18 mouse cellular contexts compared by ENCODE assay signal in genomic region chr11:80075608-80076277, GRCm38 (mm10). TPM values are rescaled to one million over a fixed set of nuclear protein-coding genes. Genes with fewer than 3 reads are reported as not detected.
DNase-seq lines count a peak whose midpoint lies in the region; ATAC-seq and TF ChIP-seq lines count a peak whose summit lies in the region.
"Had no signal": no experiment of that assay in that cellular context is flagged by ENCODE, and none has a peak within 500 bp of the region (broad histone marks: within the 10 kb centered on the region; RNA-seq: fewer than 3 reads in every experiment).

No protein-coding gene starts in this region.

- peaks cover 46% of the 10 kb centered on the region for H3K4me1 ChIP-seq in bone marrow macrophage, adult 2 months (ENCODE audit: control insufficient read depth, insufficient read depth, low read length)
- H3K4me1 ChIP-seq in forebrain, embryonic 11.5 days (replicated peaks; ENCODE audit: control insufficient read depth, insufficient read depth, low read length) = no peaks in the 10 kb centered on the region; the same call in 1 of the 2 replicates

- intact Hi-C loops in heart, postnatal 25 days (cut with DNase I) = no loop called here

- WGBS in forebrain, embryonic 11.5 days = 93% methylated on average over 5 of the region's 5 CpGs

- H3K4me3 ChIP-seq in bone marrow macrophage, adult 2 months (ENCODE audit: insufficient read depth, low read length) = no peak overlapping the region
- no peak overlapping the region for H3K4me3 ChIP-seq in forebrain, embryonic 11.5 days (ENCODE audit: low read depth, low read length)
- H3K4me3 ChIP-seq: forebrain, embryonic 10.5 days; left cerebral cortex, adult 2 months; limb, embryonic 12.5 days; lung, embryonic 15.5 days; megakaryocyte, embryonic 14.5 days; midbrain, embryonic 15.5 days had no signal

- peak overlapping the region; percentile 86 for H3K27ac ChIP-seq in bone marrow macrophage, adult 2 months (ENCODE audit: insufficient read depth, low read depth, low read length)
- H3K27ac ChIP-seq in forebrain, embryonic 11.5 days (ENCODE audit: low read depth, low read length) = no peak overlapping the region
- H3K27ac ChIP-seq: forebrain, embryonic 10.5 days; left cerebral cortex, adult 2 months; limb, embryonic 12.5 days; lung, embryonic 15.5 days; midbrain, embryonic 15.5 days had no signal

- no peak overlapping the region for H3K9ac ChIP-seq in forebrain, embryonic 11.5 days (ENCODE audit: low read length)
- H3K9ac ChIP-seq: limb, embryonic 12.5 days; lung, embryonic 15.5 days; midbrain, embryonic 15.5 days had no signal

- H3K4me2 ChIP-seq in forebrain, embryonic 11.5 days (ENCODE audit: low read depth, low read length, severe bottlenecking) = no peak overlapping the region
- H3K4me2 ChIP-seq: limb, embryonic 12.5 days; lung, embryonic 15.5 days; midbrain, embryonic 15.5 days had no signal

- H3K9me3 ChIP-seq in forebrain, embryonic 11.5 days (ENCODE audit: control insufficient read depth, low read length) = no peaks in the 10 kb centered on the region
- H3K9me3 ChIP-seq: forebrain, embryonic 10.5 days; limb, embryonic 12.5 days; lung, embryonic 15.5 days; megakaryocyte, embryonic 14.5 days; midbrain, embryonic 15.5 days had no signal

- peak; percentile 48 for DNase-seq in heart, adult 11 months
- no peak for DNase-seq in heart, postnatal 25 days (ENCODE audit: low spot score)
- peak; percentile 63 for DNase-seq in CD4-positive, CD25-positive, alpha-beta regulatory T cell, adult 2 months (ENCODE audit: low read depth, low spot score)
- no peak for DNase-seq in layer of hippocampus, postnatal 10 days (ENCODE audit: low spot score in 2 of 2)
- DNase-seq in forebrain, embryonic 11.5 days (ENCODE audit: low spot score) = no peak
- DNase-seq: cerebellum, adult 2 months; heart, adult 18-20 months; thymus, postnatal 25 days had no signal

- no peaks in the 10 kb centered on the region for H3K36me3 ChIP-seq in forebrain, embryonic 11.5 days (ENCODE audit: control insufficient read depth, insufficient read depth, low read length)
- H3K36me3 ChIP-seq: midbrain, embryonic 15.5 days had no signal

- H3K27me3 ChIP-seq in forebrain, embryonic 11.5 days (ENCODE audit: control insufficient read depth, insufficient read depth, low read length) = no peaks in the 10 kb centered on the region
- H3K27me3 ChIP-seq: limb, embryonic 12.5 days; lung, embryonic 15.5 days; megakaryocyte, embryonic 14.5 days; midbrain, embryonic 15.5 days had no signal

- TF ChIP-seq CTCF in bone marrow macrophage, adult 2 months (IDR thresholded peaks at IDR 0.05; ENCODE audit: low read depth, low read length) = no peak

- no peak for TF ChIP-seq POLR2A in bone marrow macrophage, adult 2 months (IDR thresholded peaks at IDR 0.05; ENCODE audit: borderline replicate concordance, low read depth, low read length)

- peak; percentile 45; the same call in 1 of the 2 replicates for ATAC-seq in megakaryocyte, adult 5-6 weeks (ENCODE audit: poor library complexity, severe bottlenecking)
- ATAC-seq in erythroid progenitor cell, adult 5-6 weeks (replicated peaks; ENCODE audit: low FRiP score, poor library complexity, severe bottlenecking) = no peak
- ATAC-seq in forebrain, embryonic 11.5 days (replicated peaks; ENCODE audit: low FRiP score) = no peak
- ATAC-seq: intestine, embryonic 16.5 days; midbrain, embryonic 15.5 days had no signal

RNA-seq across cellular contexts. Expression of gene Crlf3, which starts 5.0 kb away (rescaled TPM):
- 10 to 100 TPM; 13.5 to 14.3 TPM for total RNA-seq in heart, postnatal 25 days (2021)
- polyA plus RNA-seq in bone marrow macrophage, adult 2 months (2012; ENCODE audit: insufficient read depth, insufficient read length, missing spikeins) = 81.6 and 84.6 TPM in 2 replicates
- 87.6 and 93.5 TPM in 2 replicates for total RNA-seq in megakaryocyte, adult 5-6 weeks (2015)
- total RNA-seq in megakaryocyte, adult 5-6 weeks (2017) = 121 and 127 TPM in 2 replicates
- total RNA-seq in erythroid progenitor cell, adult 5-6 weeks (2015; ENCODE audit: low replicate concordance) = 67.0 and 103 TPM in 2 replicates
- total RNA-seq in erythroid progenitor cell, adult 5-6 weeks (2017; ENCODE audit: low replicate concordance) = 92.1 and 92.8 TPM in 2 replicates
- 10 to 100 TPM; 18.0 to 18.6 TPM for total RNA-seq in layer of hippocampus, postnatal 10 days (2021)
- 35.0 and 37.4 TPM in 2 replicates for polyA plus RNA-seq in forebrain, embryonic 11.5 days (2014; fragmentation: Nextera tagmentation; extraction: Ambion mirVana)

RNA-seq across cellular contexts. Expression of gene Atad5, which starts 13.5 kb away (rescaled TPM):
- total RNA-seq in heart, postnatal 25 days (2021) = under 1 TPM; 0.86 to 0.89 TPM
- 6.6 and 6.7 TPM in 2 replicates for polyA plus RNA-seq in bone marrow macrophage, adult 2 months (2012; ENCODE audit: insufficient read depth, insufficient read length, missing spikeins)
- 22.8 and 23.3 TPM in 2 replicates for total RNA-seq in megakaryocyte, adult 5-6 weeks (2015)
- total RNA-seq in megakaryocyte, adult 5-6 weeks (2017) = 18.0 and 27.4 TPM in 2 replicates
- 89.0 and 95.2 TPM in 2 replicates for total RNA-seq in erythroid progenitor cell, adult 5-6 weeks (2015; ENCODE audit: low replicate concordance)
- 80.3 and 86.0 TPM in 2 replicates for total RNA-seq in erythroid progenitor cell, adult 5-6 weeks (2017; ENCODE audit: low replicate concordance)
- 1 to 10 TPM; 6.0 to 6.6 TPM for total RNA-seq in layer of hippocampus, postnatal 10 days (2021)
- polyA plus RNA-seq in forebrain, embryonic 11.5 days (2014; fragmentation: Nextera tagmentation; extraction: Ambion mirVana) = 21.8 and 25.7 TPM in 2 replicates

Comparison
In these comparisons a context has a peak if more than half of its experiments do, and no peak if none do; other contexts are left out.
1. DNase-seq: peak in heart, adult 11 months (single experiment) and CD4-positive, CD25-positive, alpha-beta regulatory T cell, adult 2 months (single experiment); none in heart, postnatal 25 days (single experiment), layer of hippocampus, postnatal 10 days (0 of 2) and forebrain, embryonic 11.5 days (single experiment).